Mouse (Mus musculus) myocyte (in vitro differentiated cells): ENCODE measurements at regions not wholly inside any gene's neighbourhood (a gene's known extent, or its start where the extent isn't known, plus 50 kb on each side); places are given as distances from the start of the nearest gene placed in this dataset.

Experiments
- E2F4 ChIP-seq: IDR thresholded peaks from one replicate; pipeline ENCODE4 v1.6.1; 2011; ENCODE audit warnings: mild to moderate bottlenecking, control low read depth, moderate library complexity; ENCODE audit not compliant: insufficient read depth
- MAX ChIP-seq: IDR thresholded peaks from one replicate; pipeline ENCODE4 v1.6.1; 2011; ENCODE audit warnings: low read depth, mild to moderate bottlenecking, control low read depth
- POLR2A ChIP-seq: IDR thresholded peaks from one replicate; pipeline ENCODE4 v1.6.1; 2011; ENCODE audit warnings: low read depth, mild to moderate bottlenecking, control low read depth, moderate library complexity; ENCODE audit not compliant: insufficient read length
- POLR2AphosphoS2 ChIP-seq: IDR thresholded peaks from one replicate; pipeline ENCODE4 v1.6.1; 2011; ENCODE audit warnings: low read depth, control low read depth; ENCODE audit not compliant: insufficient read length
- REST ChIP-seq: IDR thresholded peaks from one replicate; pipeline ENCODE4 v1.6.1; 2011; ENCODE audit warnings: mild to moderate bottlenecking, control low read depth, moderate library complexity; ENCODE audit not compliant: insufficient read depth, insufficient read length
- TCF3 ChIP-seq: IDR thresholded peaks from one replicate; pipeline ENCODE4 v1.6.1; 2011; ENCODE audit warnings: low read depth, control low read depth; ENCODE audit not compliant: insufficient read length
- USF1 ChIP-seq: IDR thresholded peaks from one replicate; pipeline ENCODE4 v1.6.1; 2011; ENCODE audit warnings: low read depth, mild to moderate bottlenecking, control low read depth, moderate library complexity

DNA sequence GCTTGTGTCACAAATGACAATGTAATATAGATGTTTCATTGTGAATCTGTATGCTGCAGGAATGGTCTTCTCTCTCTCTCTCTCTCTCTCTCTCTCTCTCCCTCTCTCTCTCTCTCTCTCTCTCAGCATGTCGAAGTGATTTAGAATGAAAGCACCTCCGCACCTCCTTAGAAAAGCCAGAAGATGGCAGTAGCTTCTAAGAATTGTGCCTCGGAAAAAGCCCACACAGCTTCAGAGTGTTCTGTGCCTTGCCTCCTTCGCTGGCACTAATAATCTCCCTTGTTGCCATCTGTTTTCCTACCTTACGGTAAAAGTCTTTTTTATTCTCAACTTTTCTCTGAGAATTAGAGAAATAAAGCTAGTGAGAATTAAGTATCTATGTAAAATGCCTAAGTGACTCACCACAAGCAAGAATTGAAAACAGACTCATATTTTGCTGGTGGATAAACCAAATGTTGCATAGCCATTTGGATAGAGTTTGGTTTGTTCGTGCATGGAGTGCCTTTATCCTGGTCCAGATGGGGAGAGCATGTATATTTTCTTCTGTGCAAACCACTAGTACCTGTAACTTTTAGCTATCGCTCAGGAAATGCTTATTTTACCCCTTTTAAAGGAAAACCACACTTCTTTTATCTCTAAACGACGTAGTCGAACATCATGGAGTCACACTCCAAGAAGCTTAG lies 173.2 kb downstream of the Phf3 start:
- TF ChIP-seq POLR2A (no peak), POLR2AphosphoS2 (no peak), USF1 (no peak), MAX (no peak), E2F4 (no peak), REST (no peak), TCF3 (no peak)
